Mouse (Mus musculus): Measurements from ENCODE around the gene Ppm1l.

- TF ChIP-seq CTCF (IDR thresholded peaks at IDR 0.05; ENCODE audit: low read depth) (no peak), EP300 (optimal IDR thresholded peaks at IDR 0.05) (no peak)
Measured at GRCm38 (mm10) chr3:69475850-69476450, 159.3 kb downstream of the Ppm1l start.

Measured in stomach, postnatal 0 days (tissue).